Mouse (Mus musculus) heart, postnatal 0 days (tissue): Measurements from ENCODE around the gene Ptpn6. TPM values are rescaled to one million over a fixed set of nuclear protein-coding genes. Genes with fewer than 3 reads are reported as not detected.

Experiments used
- ATAC-seq: fragments of 200-750 bp; cut with Nextera tagmentation; 2 replicates; pipeline ENCODE4 v1.8.0; 2017; ENCODE audit warnings: low read depth, moderate number of reproducible peaks, moderate library complexity; ENCODE audit not compliant: insufficient read depth
- DNase-seq: peaks from one replicate; pipeline ENCODE4 v3.0.0-alpha.2; 2016; ENCODE audit warnings: low spot score
- H3K27ac ChIP-seq: fragments of 300-500 bp; sonication (generic); 2 replicates; pipeline ENCODE4 v1.5.1; 2014; ENCODE audit warnings: low read depth, mild to moderate bottlenecking
- H3K27me3 ChIP-seq: fragments of 300-500 bp; sonication (generic); 2 replicates; pipeline ENCODE4 v1.6.1; 2014; ENCODE audit warnings: low read length, mixed read lengths; ENCODE audit not compliant: control insufficient read depth, insufficient read depth
- H3K36me3 ChIP-seq: fragments of 300-500 bp; sonication (generic); replicated peaks from 2 replicates; pipeline ENCODE4 v1.6.1; 2014; ENCODE audit warnings: low read length, mixed read lengths; ENCODE audit not compliant: control insufficient read depth, insufficient read depth
- H3K4me1 ChIP-seq: fragments of 300-500 bp; sonication (generic); 2 replicates; pipeline ENCODE4 v1.6.1; 2014; ENCODE audit warnings: antibody characterized with exemption; ENCODE audit not compliant: control insufficient read depth, insufficient read depth
- H3K4me2 ChIP-seq: fragments of 300-500 bp; sonication (generic); 2 replicates; pipeline ENCODE4 v1.6.1; 2014; ENCODE audit warnings: low read depth, mild to moderate bottlenecking, low read length, moderate library complexity
- H3K4me3 ChIP-seq: fragments of 300-500 bp; sonication (generic); 2 replicates; pipeline ENCODE4 v1.5.1; 2014; ENCODE audit warnings: low read depth, low read length
- H3K9ac ChIP-seq: fragments of 300-500 bp; sonication (generic); replicated peaks from 2 replicates; pipeline ENCODE4 v1.6.1; 2014; ENCODE audit warnings: low read depth, low read length, mixed read lengths
- H3K9me3 ChIP-seq: fragments of 300-500 bp; sonication (generic); replicated peaks from 2 replicates; pipeline ENCODE4 v1.6.1; 2016; ENCODE audit warnings: low read length; ENCODE audit not compliant: control insufficient read depth
- CTCF ChIP-seq: IDR thresholded peaks from 2 replicates; pipeline ENCODE4 v1.5.1; 2016; ENCODE audit warnings: antibody characterized with exemption, control low read depth, low read depth
- EP300 ChIP-seq: IDR thresholded peaks from 2 replicates; pipeline ENCODE4 v1.6.1; 2016; ENCODE audit warnings: antibody characterized with exemption, low read depth
- WGBS: fragments of 180-500 bp; shearing (Covaris S2); extraction: QIAGEN DNeasy Blood & Tissue Kit; methylation state at CpG from one replicate; pipeline ENCODE4 v1.1.7; 2014; 5-methylcytosine and 5-hydroxymethylcytosine counted together
- polyA plus RNA-seq: library from polyadenylated mRNA; unstranded; fragments of >200 nt; fragmentation: Nextera tagmentation; extraction: Ambion mirVana; gene quantifications from 2 replicates; pipeline ENCODE4 v1.2.1, GENCODE M21; 2015
- total RNA-seq: library from RNA; depleted of rRNA; stranded (reverse); fragments of >200 nt; gene quantifications from 2 replicates; pipeline ENCODE4 v1.2.3, GENCODE M21; 2014; ENCODE audit warnings: low replicate concordance

Ptpn6 gene
- total and polyA plus RNA-seq, 2 experiments from 2014 or later = 4.5 to 6.3 TPM

GRCm38 (mm10) chr6:124768704-124769044 is 30.2 kb upstream of the Ptpn6 start:
- H3K9me3 ChIP-seq = no peaks in the 10 kb centered on the region
- H3K36me3 ChIP-seq = no peaks in the 10 kb centered on the region
- TF ChIP-seq EP300 (no peak), CTCF (no peak)
- H3K4me2 ChIP-seq = peak overlapping the region; percentile 86
- no peak for ATAC-seq
- no peak overlapping the region for H3K9ac ChIP-seq
- H3K4me3 ChIP-seq = peak overlapping the region; percentile 50
- 0 out of 2 replicates have a peak, but pooled peaks cover 7% of the 10 kb centered on the region for H3K27me3 ChIP-seq
- WGBS = 13% methylated on average over 9 of the region's 9 CpGs
- H3K27ac ChIP-seq = no peak overlapping the region
- DNase-seq = peak; percentile 3
- H3K4me1 ChIP-seq = peaks cover 7% of the 10 kb centered on the region; the same call in 1 of the 2 replicates

GRCm38 (mm10) chr6:124767920-124768703 is 29.6 kb upstream of the Ptpn6 start:
- no peak for ATAC-seq
- Histone ChIP-seq H3K27ac (no peak overlapping the region), H3K4me2 (peak overlapping the region; percentile 86), H3K36me3 (no peaks in the 10 kb centered on the region), H3K4me3 (0 out of 2 replicates have a peak overlapping the region, but pooled peaks have one; percentile 50), H3K9ac (no peak overlapping the region), H3K9me3 (no peaks in the 10 kb centered on the region), H3K4me1 (peaks cover 7% of the 10 kb centered on the region; the same call in 1 of the 2 replicates), H3K27me3 (0 out of 2 replicates have a peak, but pooled peaks cover 7% of the 10 kb centered on the region)
- TF ChIP-seq CTCF = no peak
- TF ChIP-seq EP300 = no peak
- 41% methylated on average over 19 of the region's 19 CpGs for WGBS
- peak; percentile 4 for DNase-seq

- 0 out of 2 replicates have a peak, but pooled peaks cover 7% of the 10 kb centered on the region for H3K27me3 ChIP-seq
- WGBS = 71% methylated on average over 4 of the region's 4 CpGs
- no peak overlapping the region for H3K27ac ChIP-seq
- no peak overlapping the region for H3K4me3 ChIP-seq
- H3K9me3 ChIP-seq = no peaks in the 10 kb centered on the region
- ATAC-seq (no peak), DNase-seq (peak; percentile 4)
- H3K9ac ChIP-seq = no peak overlapping the region
- no peak for TF ChIP-seq EP300
- no peak for TF ChIP-seq CTCF
- no peak overlapping the region for H3K4me2 ChIP-seq
- no peaks in the 10 kb centered on the region for H3K36me3 ChIP-seq
- peaks cover 7% of the 10 kb centered on the region; the same call in 1 of the 2 replicates for H3K4me1 ChIP-seq
Observed at GRCm38 (mm10) chr6:124767536-124767919, 29.0 kb upstream of the Ptpn6 start.

GRCm38 (mm10) chr6:124765951-124766350 is 27.4 kb upstream of the Ptpn6 start:
- H3K9me3 ChIP-seq = no peaks in the 10 kb centered on the region
- 0 out of 2 replicates have a peak, but pooled peaks cover 7% of the 10 kb centered on the region for H3K27me3 ChIP-seq
- H3K4me1 ChIP-seq = peaks cover 7% of the 10 kb centered on the region; the same call in 1 of the 2 replicates
- no peak overlapping the region for H3K9ac ChIP-seq
- no peak overlapping the region for H3K4me2 ChIP-seq
- H3K4me3 ChIP-seq = no peak overlapping the region
- ATAC-seq (no peak), DNase-seq (no peak)
- H3K27ac ChIP-seq = no peak overlapping the region
- H3K36me3 ChIP-seq = no peaks in the 10 kb centered on the region
- WGBS = 81% methylated on average over 7 of the region's 7 CpGs
- TF ChIP-seq CTCF (no peak), EP300 (no peak)

GRCm38 (mm10) chr6:124759259-124759658 is 20.7 kb upstream of the Ptpn6 start:
- peak overlapping the region; percentile 96 for H3K27ac ChIP-seq
- no peaks in the 10 kb centered on the region for H3K27me3 ChIP-seq
- ATAC-seq (peak; percentile 37), DNase-seq (peak; percentile 85)
- H3K9ac ChIP-seq = peak overlapping the region; percentile 38
- no peak overlapping the region for H3K4me3 ChIP-seq
- H3K9me3 ChIP-seq = no peaks in the 10 kb centered on the region
- 3% methylated on average over 5 of the region's 5 CpGs for WGBS
- peak overlapping the region; percentile 86 for H3K4me2 ChIP-seq
- peak; percentile 94 for TF ChIP-seq CTCF
- no peak for TF ChIP-seq EP300
- H3K4me1 ChIP-seq = peaks cover 38% of the 10 kb centered on the region
- H3K36me3 ChIP-seq = no peaks in the 10 kb centered on the region
